Mouse (Mus musculus) E14TG2a.4 (cell line): Measurements from ENCODE around the gene Tvp23b.
A peak's percentile ranks its signal among the peaks of the same experiment; 100 is the strongest.

Experiments used
- H3K27me3 ChIP-seq: 2 replicates; pipeline ENCODE4 v1.6.1; 2014; ENCODE audit warnings: low read length, control low read depth; ENCODE audit not compliant: insufficient read depth
- H3K36me3 ChIP-seq: 2 replicates; pipeline ENCODE4 v1.6.1; 2014; ENCODE audit warnings: low read length, control low read depth; ENCODE audit not compliant: insufficient read depth
- H3K4me1 ChIP-seq: replicated peaks from 2 replicates; pipeline ENCODE4 v1.6.1; 2014; ENCODE audit warnings: low read depth, low read length, control low read depth
- H3K4me3 ChIP-seq: replicated peaks from 2 replicates; pipeline ENCODE4 v1.5.1; 2014; ENCODE audit warnings: mild to moderate bottlenecking, low read length
- H3K9me3 ChIP-seq: 2 replicates; pipeline ENCODE4 v1.6.1; 2014; ENCODE audit warnings: low read length, control low read depth
- CTCF ChIP-seq: conservative IDR thresholded peaks from 2 replicates; pipeline ENCODE4 v1.5.1; 2014; ENCODE audit warnings: low read length
- NANOG ChIP-seq: IDR thresholded peaks from 2 replicates; pipeline ENCODE4 v1.6.1; 2014; ENCODE audit warnings: borderline replicate concordance, low read length, mixed read lengths
- POU5F1 ChIP-seq: IDR thresholded peaks from 2 replicates; pipeline ENCODE4 v1.6.1; 2014; ENCODE audit warnings: low read length, borderline replicate concordance

The Tvp23b gene

GRCm38 (mm10) chr11:62924091-62924761 is 45.0 kb downstream of the Tvp23b start:
- Histone ChIP-seq H3K4me1 (peaks cover 16% of the 10 kb centered on the region), H3K4me3 (no peak overlapping the region), H3K9me3 (peaks cover 12% of the 10 kb centered on the region), H3K27me3 (peaks cover 7% of the 10 kb centered on the region), H3K36me3 (no peaks in the 10 kb centered on the region)
- TF ChIP-seq NANOG: no peak
- TF ChIP-seq POU5F1: no peak
- TF ChIP-seq CTCF: no peak

GRCm38 (mm10) chr11:62929799-62930198 is 50.5 kb downstream of the Tvp23b start:
- TF ChIP-seq POU5F1: no peak
- TF ChIP-seq CTCF: no peak
- TF ChIP-seq NANOG: no peak
- Histone ChIP-seq H3K4me1 (peaks cover 7% of the 10 kb centered on the region; the same call in 1 of the 2 replicates), H3K9me3 (peaks cover 8% of the 10 kb centered on the region), H3K27me3 (no peaks in the 10 kb centered on the region; the same call in 1 of the 2 replicates), H3K36me3 (no peaks in the 10 kb centered on the region), H3K4me3 (no peak overlapping the region)

GRCm38 (mm10) chr11:62930574-62930973 is 51.3 kb downstream of the Tvp23b start:
- no peak for TF ChIP-seq POU5F1
- TF ChIP-seq CTCF: no peak
- TF ChIP-seq NANOG: no peak
- Histone ChIP-seq H3K4me3 (no peak overlapping the region), H3K36me3 (no peaks in the 10 kb centered on the region), H3K4me1 (peaks cover 7% of the 10 kb centered on the region; the same call in 1 of the 2 replicates), H3K27me3 (peaks cover 2% of the 10 kb centered on the region; the same call in 1 of the 2 replicates), H3K9me3 (peaks cover 8% of the 10 kb centered on the region)

- TF ChIP-seq CTCF: no peak
- no peak for TF ChIP-seq NANOG
- no peak for TF ChIP-seq POU5F1
These were observed 51.9 kb downstream of the Tvp23b start for GRCm38 (mm10) chr11:62931141-62931540.

GRCm38 (mm10) chr11:62933099-62933498 is 53.8 kb downstream of the Tvp23b start:
- Histone ChIP-seq H3K4me3 (no peak overlapping the region), H3K9me3 (no peaks in the 10 kb centered on the region), H3K27me3 (0 out of 2 replicates have a peak, but pooled peaks cover 2% of the 10 kb centered on the region), H3K36me3 (no peaks in the 10 kb centered on the region), H3K4me1 (peaks cover 7% of the 10 kb centered on the region; the same call in 1 of the 2 replicates)
- TF ChIP-seq CTCF (peak; percentile 70), NANOG (no peak), POU5F1 (no peak)

More at GRCm38 (mm10) chr11:62931141-62931540, 51.9 kb downstream of the Tvp23b start:
- H3K9me3 ChIP-seq: peaks cover 8% of the 10 kb centered on the region
- H3K4me3 ChIP-seq: no peak overlapping the region
- H3K36me3 ChIP-seq: no peaks in the 10 kb centered on the region
- H3K4me1 ChIP-seq: peaks cover 7% of the 10 kb centered on the region; the same call in 1 of the 2 replicates
- 0 out of 2 replicates have a peak, but pooled peaks cover 2% of the 10 kb centered on the region for H3K27me3 ChIP-seq

GRCm38 (mm10) chr11:62934795-62935514 is 55.7 kb downstream of the Tvp23b start:
- peaks cover under 1% of the 10 kb centered on the region; the same call in 1 of the 2 replicates for H3K4me1 ChIP-seq
- H3K9me3 ChIP-seq: no peaks in the 10 kb centered on the region
- H3K36me3 ChIP-seq: no peaks in the 10 kb centered on the region
- no peak overlapping the region for H3K4me3 ChIP-seq
- TF ChIP-seq CTCF (no peak), NANOG (no peak), POU5F1 (no peak)
- H3K27me3 ChIP-seq: 0 out of 2 replicates have a peak, but pooled peaks cover 2% of the 10 kb centered on the region

GRCm38 (mm10) chr11:62937986-62938385 is 58.7 kb downstream of the Tvp23b start:
- Histone ChIP-seq H3K4me1 (no peaks in the 10 kb centered on the region), H3K9me3 (peaks cover 6% of the 10 kb centered on the region), H3K4me3 (no peak overlapping the region), H3K36me3 (no peaks in the 10 kb centered on the region), H3K27me3 (0 out of 2 replicates have a peak, but pooled peaks cover 2% of the 10 kb centered on the region)
- TF ChIP-seq CTCF (no peak), NANOG (no peak), POU5F1 (no peak)

- no peaks in the 10 kb centered on the region for H3K36me3 ChIP-seq
- no peaks in the 10 kb centered on the region for H3K4me1 ChIP-seq
- no peak overlapping the region for H3K4me3 ChIP-seq
- TF ChIP-seq POU5F1 (no peak), NANOG (no peak), CTCF (no peak)
- H3K9me3 ChIP-seq: peaks cover 6% of the 10 kb centered on the region
- 0 out of 2 replicates have a peak, but pooled peaks cover 2% of the 10 kb centered on the region for H3K27me3 ChIP-seq
These were observed 59.7 kb downstream of the Tvp23b start for GRCm38 (mm10) chr11:62938921-62939320.
